Mouse (Mus musculus): ENCODE results near the gene Rnf111. TPM values are rescaled to one million over a fixed set of nuclear protein-coding genes. Genes with fewer than 3 reads are reported as not detected.

The Rnf111 gene
- polyA plus RNA-seq, 1 experiment from 2014 or later, result 31.7 TPM

GRCm38 (mm10) chr9:70449072-70449471 lies 54.5 kb downstream of the Rnf111 start:
- no peak overlapping the region for H3K9ac ChIP-seq (ENCODE audit: low read length)
- H3K27me3 ChIP-seq (ENCODE audit: control insufficient read depth, insufficient read depth, low read length), result no peaks in the 10 kb centered on the region
- H3K36me3 ChIP-seq (ENCODE audit: control insufficient read depth, insufficient read depth, low read length), result peaks cover 10% of the 10 kb centered on the region; the same call in 1 of the 2 replicates
- H3K9me3 ChIP-seq (ENCODE audit: control insufficient read depth, low read length), result no peaks in the 10 kb centered on the region
- ATAC-seq (ENCODE audit: insufficient number of reproducible peaks, low FRiP score, low TSS enrichment, low read depth), result no peak
- no peaks in the 10 kb centered on the region for H3K4me1 ChIP-seq (ENCODE audit: control insufficient read depth, insufficient read depth, low read length)
- no peak overlapping the region for H3K4me2 ChIP-seq (ENCODE audit: low read depth, severe bottlenecking)
- H3K27ac ChIP-seq (replicated peaks; ENCODE audit: low read depth, low read length), result no peak overlapping the region
- 94% methylated on average over 5 of the region's 5 CpGs for WGBS
- no peak for DNase-seq (ENCODE audit: low spot score)
- no peak overlapping the region for H3K4me3 ChIP-seq (ENCODE audit: low read depth, low read length)

GRCm38 (mm10) chr9:70439959-70440358 lies 63.6 kb downstream of the Rnf111 start:
- Histone ChIP-seq H3K4me1 (ENCODE audit: control insufficient read depth, insufficient read depth, low read length) (no peaks in the 10 kb centered on the region), H3K27ac (replicated peaks; ENCODE audit: low read depth, low read length) (no peak overlapping the region), H3K4me2 (ENCODE audit: low read depth, severe bottlenecking) (no peak overlapping the region), H3K4me3 (ENCODE audit: low read depth, low read length) (no peak overlapping the region), H3K9me3 (ENCODE audit: control insufficient read depth, low read length) (no peaks in the 10 kb centered on the region), H3K9ac (ENCODE audit: low read length) (no peak overlapping the region), H3K36me3 (ENCODE audit: control insufficient read depth, insufficient read depth, low read length) (peaks cover 15% of the 10 kb centered on the region), H3K27me3 (ENCODE audit: control insufficient read depth, insufficient read depth, low read length) (no peaks in the 10 kb centered on the region)
- DNase-seq (ENCODE audit: low spot score) (no peak), ATAC-seq (ENCODE audit: insufficient number of reproducible peaks, low FRiP score, low TSS enrichment, low read depth) (no peak)
- 98% methylated on average over 4 of the region's 4 CpGs for WGBS

GRCm38 (mm10) chr9:70422661-70423060 lies 80.9 kb downstream of the Rnf111 start:
- Histone ChIP-seq H3K9ac (ENCODE audit: low read length) (no peak overlapping the region), H3K27me3 (ENCODE audit: control insufficient read depth, insufficient read depth, low read length) (no peaks in the 10 kb centered on the region), H3K4me3 (ENCODE audit: low read depth, low read length) (no peak overlapping the region), H3K4me2 (ENCODE audit: low read depth, severe bottlenecking) (no peak overlapping the region), H3K9me3 (ENCODE audit: control insufficient read depth, low read length) (no peaks in the 10 kb centered on the region), H3K4me1 (ENCODE audit: control insufficient read depth, insufficient read depth, low read length) (no peaks in the 10 kb centered on the region), H3K27ac (replicated peaks; ENCODE audit: low read depth, low read length) (no peak overlapping the region), H3K36me3 (ENCODE audit: control insufficient read depth, insufficient read depth, low read length) (peaks cover 6% of the 10 kb centered on the region)
- DNase-seq (ENCODE audit: low spot score) (no peak), ATAC-seq (ENCODE audit: insufficient number of reproducible peaks, low FRiP score, low TSS enrichment, low read depth) (no peak)
- 96% methylated on average over 2 of the region's 2 CpGs for WGBS

- Histone ChIP-seq H3K4me1 (ENCODE audit: control insufficient read depth, insufficient read depth, low read length) (no peaks in the 10 kb centered on the region), H3K4me3 (ENCODE audit: low read depth, low read length) (peak within 1 kb of the TSS; percentile 77), H3K27ac (replicated peaks; ENCODE audit: low read depth, low read length) (peak within 1 kb of the TSS; percentile 67), H3K36me3 (ENCODE audit: control insufficient read depth, insufficient read depth, low read length) (peaks cover 7% of the 10 kb centered on the region), H3K9ac (ENCODE audit: low read length) (peak within 1 kb of the TSS; percentile 89), H3K4me2 (ENCODE audit: low read depth, severe bottlenecking) (peak within 1 kb of the TSS; percentile 85), H3K9me3 (ENCODE audit: control insufficient read depth, low read length) (no peaks in the 10 kb centered on the region), H3K27me3 (ENCODE audit: control insufficient read depth, insufficient read depth, low read length) (no peaks in the 10 kb centered on the region)
- DNase-seq (ENCODE audit: low spot score), result peak; percentile 94
- ATAC-seq (ENCODE audit: insufficient number of reproducible peaks, low FRiP score, low TSS enrichment, low read depth), result peak; percentile 92
- 3% methylated on average over 40 of the region's 45 CpGs for WGBS
Measured at GRCm38 (mm10) chr9:70421257-70422056, 82.1 kb downstream of the Rnf111 start, which contains the start of gene Ccnb2. TSS of gene Ccnb2 (minus strand) at chr9:70421547.

- Histone ChIP-seq H3K4me1 (ENCODE audit: control insufficient read depth, insufficient read depth, low read length) (no peaks in the 10 kb centered on the region), H3K9ac (ENCODE audit: low read length) (no peak overlapping the region), H3K27me3 (ENCODE audit: control insufficient read depth, insufficient read depth, low read length) (no peaks in the 10 kb centered on the region), H3K36me3 (ENCODE audit: control insufficient read depth, insufficient read depth, low read length) (peaks cover 21% of the 10 kb centered on the region), H3K27ac (replicated peaks; ENCODE audit: low read depth, low read length) (no peak overlapping the region), H3K4me3 (ENCODE audit: low read depth, low read length) (no peak overlapping the region), H3K9me3 (ENCODE audit: control insufficient read depth, low read length) (no peaks in the 10 kb centered on the region), H3K4me2 (ENCODE audit: low read depth, severe bottlenecking) (no peak overlapping the region)
- WGBS, result 79% methylated on average over 3 of the region's 3 CpGs
- ATAC-seq (ENCODE audit: insufficient number of reproducible peaks, low FRiP score, low TSS enrichment, low read depth) (no peak), DNase-seq (ENCODE audit: low spot score) (no peak)
Measured at GRCm38 (mm10) chr9:70416412-70416811, 87.1 kb downstream of the Rnf111 start.

- Histone ChIP-seq H3K9me3 (ENCODE audit: control insufficient read depth, low read length) (no peaks in the 10 kb centered on the region), H3K4me1 (ENCODE audit: control insufficient read depth, insufficient read depth, low read length) (no peaks in the 10 kb centered on the region), H3K27ac (replicated peaks; ENCODE audit: low read depth, low read length) (no peak overlapping the region), H3K4me3 (ENCODE audit: low read depth, low read length) (no peak overlapping the region), H3K4me2 (ENCODE audit: low read depth, severe bottlenecking) (no peak overlapping the region), H3K36me3 (ENCODE audit: control insufficient read depth, insufficient read depth, low read length) (peaks cover 35% of the 10 kb centered on the region), H3K27me3 (ENCODE audit: control insufficient read depth, insufficient read depth, low read length) (no peaks in the 10 kb centered on the region), H3K9ac (ENCODE audit: low read length) (no peak overlapping the region)
- ATAC-seq (ENCODE audit: insufficient number of reproducible peaks, low FRiP score, low TSS enrichment, low read depth) (no peak), DNase-seq (ENCODE audit: low spot score) (no peak)
- WGBS, result 96% methylated on average over 7 of the region's 7 CpGs
Measured at GRCm38 (mm10) chr9:70413038-70413437, 90.5 kb downstream of the Rnf111 start.

GRCm38 (mm10) chr9:70410668-70411067 lies 92.9 kb downstream of the Rnf111 start:
- Histone ChIP-seq H3K4me2 (ENCODE audit: low read depth, severe bottlenecking) (no peak overlapping the region), H3K4me3 (ENCODE audit: low read depth, low read length) (no peak overlapping the region), H3K36me3 (ENCODE audit: control insufficient read depth, insufficient read depth, low read length) (peaks cover 36% of the 10 kb centered on the region), H3K27ac (replicated peaks; ENCODE audit: low read depth, low read length) (no peak overlapping the region), H3K27me3 (ENCODE audit: control insufficient read depth, insufficient read depth, low read length) (no peaks in the 10 kb centered on the region), H3K9ac (ENCODE audit: low read length) (no peak overlapping the region), H3K9me3 (ENCODE audit: control insufficient read depth, low read length) (no peaks in the 10 kb centered on the region), H3K4me1 (ENCODE audit: control insufficient read depth, insufficient read depth, low read length) (no peaks in the 10 kb centered on the region)
- DNase-seq (ENCODE audit: low spot score), result no peak
- 64% methylated on average over 11 of the region's 11 CpGs for WGBS
- no peak for ATAC-seq (ENCODE audit: insufficient number of reproducible peaks, low FRiP score, low TSS enrichment, low read depth)

GRCm38 (mm10) chr9:70409743-70410142 lies 93.8 kb downstream of the Rnf111 start:
- Histone ChIP-seq H3K27ac (replicated peaks; ENCODE audit: low read depth, low read length) (no peak overlapping the region), H3K4me1 (ENCODE audit: control insufficient read depth, insufficient read depth, low read length) (no peaks in the 10 kb centered on the region), H3K9me3 (ENCODE audit: control insufficient read depth, low read length) (no peaks in the 10 kb centered on the region), H3K4me2 (ENCODE audit: low read depth, severe bottlenecking) (no peak overlapping the region), H3K36me3 (ENCODE audit: control insufficient read depth, insufficient read depth, low read length) (peaks cover 32% of the 10 kb centered on the region), H3K4me3 (ENCODE audit: low read depth, low read length) (no peak overlapping the region), H3K9ac (ENCODE audit: low read length) (no peak overlapping the region), H3K27me3 (ENCODE audit: control insufficient read depth, insufficient read depth, low read length) (no peaks in the 10 kb centered on the region)
- no peak for ATAC-seq (ENCODE audit: insufficient number of reproducible peaks, low FRiP score, low TSS enrichment, low read depth)
- WGBS, result 97% methylated on average over 8 of the region's 8 CpGs
- DNase-seq (ENCODE audit: low spot score), result no peak
